Mouse (Mus musculus) heart, adult 11 months (tissue): ENCODE data around the gene Hs3st4.

Source experiments
- DNase-seq: peaks from one replicate; pipeline ENCODE4 v3.0.0; 2022

The Hs3st4 gene

GRCm38 (mm10) chr7:124141229-124141628, 158.6 kb downstream of the Hs3st4 start:
- DNase-seq, result no peak

GRCm38 (mm10) chr7:124150901-124151300, 168.2 kb downstream of the Hs3st4 start:
- no peak for DNase-seq

GRCm38 (mm10) chr7:124163301-124163700, 180.6 kb downstream of the Hs3st4 start:
- DNase-seq, result no peak

- DNase-seq, result no peak
Observed at GRCm38 (mm10) chr7:124166229-124166628, 183.6 kb downstream of the Hs3st4 start.

GRCm38 (mm10) chr7:124168796-124169195, 186.1 kb downstream of the Hs3st4 start:
- DNase-seq, result no peak

- DNase-seq, result no peak
Observed at GRCm38 (mm10) chr7:124170001-124170400, 187.3 kb downstream of the Hs3st4 start.

GRCm38 (mm10) chr7:124171992-124172391, 189.3 kb downstream of the Hs3st4 start:
- no peak for DNase-seq

- no peak for DNase-seq
Observed at GRCm38 (mm10) chr7:124180926-124181325, 198.3 kb downstream of the Hs3st4 start.

- DNase-seq, result no peak
Observed at GRCm38 (mm10) chr7:124184693-124185092, 202.0 kb downstream of the Hs3st4 start.

- no peak for DNase-seq
Observed at GRCm38 (mm10) chr7:124198811-124199570, 216.3 kb downstream of the Hs3st4 start.

GRCm38 (mm10) chr7:124216921-124217320, 234.3 kb downstream of the Hs3st4 start:
- no peak for DNase-seq

- no peak for DNase-seq
Observed at GRCm38 (mm10) chr7:124220556-124220955, 237.9 kb downstream of the Hs3st4 start.

- no peak for DNase-seq
Observed at GRCm38 (mm10) chr7:124237896-124238670, 255.4 kb downstream of the Hs3st4 start.

GRCm38 (mm10) chr7:124239903-124240647, 257.4 kb downstream of the Hs3st4 start:
- no peak for DNase-seq

GRCm38 (mm10) chr7:124249838-124250237, 267.2 kb downstream of the Hs3st4 start:
- DNase-seq, result no peak

- no peak for DNase-seq
Observed at GRCm38 (mm10) chr7:124250566-124250965, 267.9 kb downstream of the Hs3st4 start.

- DNase-seq, result no peak
Observed at GRCm38 (mm10) chr7:124258419-124258818, 275.8 kb downstream of the Hs3st4 start.

GRCm38 (mm10) chr7:124270734-124271133, 288.1 kb downstream of the Hs3st4 start:
- no peak for DNase-seq

- DNase-seq, result no peak
Observed at GRCm38 (mm10) chr7:124289873-124290272, 307.2 kb downstream of the Hs3st4 start.

- DNase-seq, result no peak
Observed at GRCm38 (mm10) chr7:124319451-124319850, 336.8 kb downstream of the Hs3st4 start.

GRCm38 (mm10) chr7:124335635-124336034, 353.0 kb downstream of the Hs3st4 start:
- DNase-seq, result no peak

GRCm38 (mm10) chr7:124341510-124341909, 358.8 kb downstream of the Hs3st4 start:
- DNase-seq, result no peak
